Mouse (Mus musculus): Measurements from ENCODE around the gene Kcnk7. TPM values are rescaled to one million over a fixed set of nuclear protein-coding genes. Genes with fewer than 3 reads are reported as not detected.

Gene Kcnk7
- total RNA-seq, 1 experiment from 2014 or later = 2.3 TPM

- no peak for ATAC-seq (ENCODE audit: extremely low read depth, insufficient number of reproducible peaks, low FRiP score, poor library complexity, severe bottlenecking)
Observed at GRCm38 (mm10) chr19:5689088-5689428, 15.1 kb upstream of the Kcnk7 start.

DNA sequence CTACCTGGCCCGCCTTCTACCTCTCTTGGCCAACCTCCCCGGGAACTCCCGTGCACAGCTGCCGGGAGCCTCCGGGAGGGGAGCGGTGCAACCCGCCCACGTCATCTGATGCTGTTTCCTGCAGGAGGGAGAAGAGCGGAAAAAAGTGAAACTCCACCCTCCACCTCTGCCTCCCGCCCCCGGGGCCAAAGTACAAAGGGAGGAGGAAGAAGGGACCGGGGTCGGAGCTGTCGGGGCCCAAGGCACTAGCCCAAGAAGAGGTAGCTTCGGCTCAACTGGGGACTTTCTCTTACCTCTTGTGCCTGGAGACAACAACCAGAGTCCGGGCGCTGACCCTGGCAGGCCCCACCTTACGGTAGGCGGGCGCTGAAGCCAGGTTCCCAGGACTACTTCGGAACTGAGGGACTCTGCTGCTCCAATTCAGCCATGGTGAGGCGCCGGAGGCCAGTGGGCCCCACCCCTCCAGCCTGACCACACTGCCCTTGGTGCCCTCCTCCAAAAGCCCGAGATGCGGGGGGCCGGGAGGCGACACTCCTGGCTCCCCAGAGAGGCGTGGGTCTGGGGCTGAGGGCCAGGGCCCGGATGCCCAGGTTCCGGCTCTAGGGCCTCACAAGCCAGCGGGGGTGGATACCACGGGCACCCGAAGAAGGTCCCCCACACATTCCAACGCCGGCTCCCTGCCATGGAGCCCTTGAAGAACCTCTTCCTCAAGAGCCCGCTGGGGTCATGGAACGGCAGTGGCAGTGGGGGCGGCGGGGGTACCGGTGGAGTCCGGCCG lies 14.4 kb upstream of the Kcnk7 start:
- ATAC-seq (ENCODE audit: extremely low read depth, insufficient number of reproducible peaks, low FRiP score, poor library complexity, severe bottlenecking) = peak; percentile 51

DNA sequence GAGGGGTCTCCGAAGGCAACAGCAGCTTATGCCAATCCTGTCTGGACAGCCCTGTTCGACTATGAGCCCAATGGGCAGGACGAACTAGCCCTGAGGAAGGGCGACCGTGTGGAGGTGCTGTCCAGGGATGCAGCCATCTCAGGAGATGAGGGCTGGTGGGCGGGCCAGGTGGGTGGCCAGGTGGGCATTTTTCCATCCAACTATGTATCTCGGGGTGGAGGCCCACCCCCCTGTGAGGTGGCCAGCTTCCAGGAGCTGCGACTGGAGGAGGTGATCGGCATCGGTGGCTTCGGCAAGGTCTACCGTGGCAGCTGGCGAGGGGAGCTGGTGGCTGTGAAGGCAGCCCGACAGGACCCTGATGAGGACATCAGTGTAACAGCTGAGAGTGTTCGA lies 13.8 kb upstream of the Kcnk7 start:
- no peak for ATAC-seq (ENCODE audit: extremely low read depth, insufficient number of reproducible peaks, low FRiP score, poor library complexity, severe bottlenecking)

DNA sequence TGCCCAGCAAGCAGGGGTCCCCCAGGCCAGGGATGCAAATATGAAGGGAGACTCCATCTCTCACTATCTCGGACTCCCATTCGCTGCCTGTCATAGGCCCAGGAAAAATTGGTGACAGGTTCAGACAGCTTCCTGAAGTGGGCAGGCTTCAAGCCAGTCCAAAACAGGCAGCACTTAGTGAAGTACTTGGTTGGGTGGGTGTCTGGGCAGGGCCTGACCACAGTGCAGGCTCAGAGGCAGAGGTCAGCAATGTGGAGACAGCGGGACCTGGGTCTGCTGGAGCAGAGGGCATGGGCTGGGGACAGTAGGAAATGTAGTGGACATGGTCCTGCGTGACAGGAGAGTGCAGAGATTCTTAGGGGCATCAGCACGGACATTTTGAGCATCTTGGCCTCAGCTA lies 12.6 kb upstream of the Kcnk7 start:
- ATAC-seq (ENCODE audit: extremely low read depth, insufficient number of reproducible peaks, low FRiP score, poor library complexity, severe bottlenecking) = no peak

DNA sequence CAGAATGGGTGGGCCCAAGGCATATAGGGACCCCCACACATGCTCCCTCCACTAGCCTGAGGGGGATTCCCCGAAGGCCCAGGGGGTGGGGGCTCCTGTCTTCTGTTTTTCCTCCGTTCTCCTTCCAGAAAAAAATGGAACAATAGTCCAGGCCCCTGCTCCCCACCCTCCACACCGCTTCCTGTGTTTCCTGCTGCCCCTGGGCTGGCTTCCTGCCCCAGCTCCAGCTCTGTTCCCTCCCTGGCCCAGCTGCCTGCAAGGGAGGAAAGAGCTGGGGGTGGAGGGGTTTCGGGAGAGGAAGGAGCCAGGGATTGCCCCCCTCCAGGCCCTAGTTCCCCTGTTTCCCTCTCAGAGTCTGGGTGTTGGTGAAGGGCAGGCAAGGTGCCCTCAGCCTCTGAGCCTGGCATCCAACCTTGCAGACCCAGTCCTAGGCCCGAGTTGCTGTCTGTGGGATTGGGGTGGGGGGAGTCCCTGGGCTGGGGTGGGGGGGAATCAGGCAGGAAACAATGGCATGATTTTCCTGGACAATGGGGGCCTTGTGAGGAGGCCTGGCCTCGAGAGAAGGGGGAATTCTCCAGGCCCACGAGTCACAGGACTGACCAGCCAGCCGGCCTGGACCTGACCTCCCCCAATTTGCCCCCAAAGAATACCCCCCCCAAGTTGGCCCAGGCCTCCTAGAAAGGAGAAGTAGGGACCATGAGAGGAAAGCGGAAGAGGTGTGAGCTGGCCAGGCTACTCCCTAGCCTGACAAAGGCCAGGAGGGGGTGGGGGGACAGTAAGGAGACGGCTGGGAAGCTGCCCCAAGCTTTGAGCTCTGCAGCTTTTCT lies 11.9 kb upstream of the Kcnk7 start:
- no peak for ATAC-seq (ENCODE audit: extremely low read depth, insufficient number of reproducible peaks, low FRiP score, poor library complexity, severe bottlenecking)

DNA sequence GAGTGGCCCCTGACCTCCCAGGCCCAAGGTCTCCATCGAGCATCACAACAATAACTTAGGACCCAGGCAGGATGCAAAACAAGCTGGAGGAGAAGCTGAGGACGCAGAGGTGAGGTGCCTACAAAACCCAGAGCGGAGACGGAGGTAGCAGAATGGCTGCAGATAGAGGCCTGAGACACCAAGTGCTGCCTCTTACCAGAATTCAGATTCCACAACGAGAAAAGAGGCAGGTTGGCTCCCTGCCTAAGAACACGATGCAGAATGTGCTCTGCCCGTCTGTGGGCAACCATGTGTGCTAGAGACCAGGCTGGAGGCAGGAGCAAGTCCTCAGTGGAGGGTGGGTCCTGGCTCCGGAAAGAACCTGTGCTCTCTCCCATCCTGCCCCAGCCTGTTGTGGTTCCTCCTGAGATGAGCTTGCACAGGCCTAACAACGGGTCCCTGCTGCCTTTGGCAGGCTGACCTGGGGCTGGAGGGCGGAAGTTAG lies 11.2 kb upstream of the Kcnk7 start:
- ATAC-seq (ENCODE audit: extremely low read depth, insufficient number of reproducible peaks, low FRiP score, poor library complexity, severe bottlenecking) = no peak

GRCm38 (mm10) chr19:5693801-5694200 lies 10.4 kb upstream of the Kcnk7 start:
- no peak for ATAC-seq (ENCODE audit: extremely low read depth, insufficient number of reproducible peaks, low FRiP score, poor library complexity, severe bottlenecking)

GRCm38 (mm10) chr19:5695849-5696462 lies 8.2 kb upstream of the Kcnk7 start:
- ATAC-seq (ENCODE audit: extremely low read depth, insufficient number of reproducible peaks, low FRiP score, poor library complexity, severe bottlenecking) = no peak

GRCm38 (mm10) chr19:5704801-5705571 lies 819 bp downstream of the Kcnk7 start:
- ATAC-seq (ENCODE audit: extremely low read depth, insufficient number of reproducible peaks, low FRiP score, poor library complexity, severe bottlenecking) = no peak

GRCm38 (mm10) chr19:5710068-5710467 lies 5.9 kb downstream of the Kcnk7 start:
- no peak for ATAC-seq (ENCODE audit: extremely low read depth, insufficient number of reproducible peaks, low FRiP score, poor library complexity, severe bottlenecking)

GRCm38 (mm10) chr19:5710581-5710980 lies 6.4 kb downstream of the Kcnk7 start:
- ATAC-seq (ENCODE audit: extremely low read depth, insufficient number of reproducible peaks, low FRiP score, poor library complexity, severe bottlenecking) = no peak

- no peak for ATAC-seq (ENCODE audit: extremely low read depth, insufficient number of reproducible peaks, low FRiP score, poor library complexity, severe bottlenecking)
Observed at GRCm38 (mm10) chr19:5711218-5711617, 7.1 kb downstream of the Kcnk7 start.

GRCm38 (mm10) chr19:5711907-5712460 lies 7.8 kb downstream of the Kcnk7 start:
- ATAC-seq (ENCODE audit: extremely low read depth, insufficient number of reproducible peaks, low FRiP score, poor library complexity, severe bottlenecking) = peak; percentile 24

- no peak for ATAC-seq (ENCODE audit: extremely low read depth, insufficient number of reproducible peaks, low FRiP score, poor library complexity, severe bottlenecking)
Observed at GRCm38 (mm10) chr19:5713255-5713654, 9.1 kb downstream of the Kcnk7 start.

DNA sequence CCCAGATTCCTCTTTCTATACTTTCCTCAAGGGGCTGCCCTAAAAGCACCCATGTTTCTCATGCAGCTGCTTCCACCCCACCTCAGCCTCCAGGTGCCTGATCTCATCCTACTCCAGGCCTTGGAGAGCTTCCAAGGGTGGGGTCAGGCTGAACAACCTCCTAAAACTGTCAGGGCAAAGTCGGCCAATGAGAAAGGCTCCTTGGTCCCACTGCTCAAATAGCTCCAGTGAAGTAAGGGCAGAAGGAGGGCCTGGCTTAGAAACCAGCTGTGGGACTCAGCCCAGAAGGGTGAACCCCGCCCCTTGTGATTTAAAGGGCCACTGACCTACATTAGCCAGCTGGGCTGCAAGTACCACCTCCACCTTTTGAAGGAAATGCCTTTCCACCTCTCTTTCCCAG lies 9.6 kb downstream of the Kcnk7 start:
- no peak for ATAC-seq (ENCODE audit: extremely low read depth, insufficient number of reproducible peaks, low FRiP score, poor library complexity, severe bottlenecking)

GRCm38 (mm10) chr19:5715793-5716688 lies 11.9 kb downstream of the Kcnk7 start:
- no peak for ATAC-seq (ENCODE audit: extremely low read depth, insufficient number of reproducible peaks, low FRiP score, poor library complexity, severe bottlenecking)

DNA sequence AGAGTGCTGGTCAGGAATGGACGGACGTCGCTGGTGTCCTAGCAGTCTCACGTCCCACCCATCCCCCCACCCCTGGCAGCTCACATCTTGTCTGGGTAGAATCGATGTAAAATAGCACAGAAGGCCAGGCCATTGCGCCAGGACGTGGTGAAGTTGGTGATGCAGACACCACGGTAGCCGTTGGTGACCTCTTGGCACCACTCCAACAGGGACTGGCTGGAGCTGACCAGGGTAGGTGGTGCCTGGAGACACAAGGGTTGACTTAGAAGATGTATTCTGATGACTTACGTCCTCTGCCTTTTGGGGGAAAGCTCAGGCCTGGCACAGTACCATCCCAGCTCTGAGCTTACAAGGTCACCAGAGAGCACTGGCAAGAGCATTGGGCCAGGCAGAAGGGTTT lies 12.8 kb downstream of the Kcnk7 start:
- ATAC-seq (ENCODE audit: extremely low read depth, insufficient number of reproducible peaks, low FRiP score, poor library complexity, severe bottlenecking) = no peak

- no peak for ATAC-seq (ENCODE audit: extremely low read depth, insufficient number of reproducible peaks, low FRiP score, poor library complexity, severe bottlenecking)
Observed at GRCm38 (mm10) chr19:5721233-5721632, 17.1 kb downstream of the Kcnk7 start.

Measured in neutrophil, adult 5-6 weeks (primary cell).